Comparison of ENCODE assay signal across 14 mouse cellular contexts in the genomic region with DNA sequence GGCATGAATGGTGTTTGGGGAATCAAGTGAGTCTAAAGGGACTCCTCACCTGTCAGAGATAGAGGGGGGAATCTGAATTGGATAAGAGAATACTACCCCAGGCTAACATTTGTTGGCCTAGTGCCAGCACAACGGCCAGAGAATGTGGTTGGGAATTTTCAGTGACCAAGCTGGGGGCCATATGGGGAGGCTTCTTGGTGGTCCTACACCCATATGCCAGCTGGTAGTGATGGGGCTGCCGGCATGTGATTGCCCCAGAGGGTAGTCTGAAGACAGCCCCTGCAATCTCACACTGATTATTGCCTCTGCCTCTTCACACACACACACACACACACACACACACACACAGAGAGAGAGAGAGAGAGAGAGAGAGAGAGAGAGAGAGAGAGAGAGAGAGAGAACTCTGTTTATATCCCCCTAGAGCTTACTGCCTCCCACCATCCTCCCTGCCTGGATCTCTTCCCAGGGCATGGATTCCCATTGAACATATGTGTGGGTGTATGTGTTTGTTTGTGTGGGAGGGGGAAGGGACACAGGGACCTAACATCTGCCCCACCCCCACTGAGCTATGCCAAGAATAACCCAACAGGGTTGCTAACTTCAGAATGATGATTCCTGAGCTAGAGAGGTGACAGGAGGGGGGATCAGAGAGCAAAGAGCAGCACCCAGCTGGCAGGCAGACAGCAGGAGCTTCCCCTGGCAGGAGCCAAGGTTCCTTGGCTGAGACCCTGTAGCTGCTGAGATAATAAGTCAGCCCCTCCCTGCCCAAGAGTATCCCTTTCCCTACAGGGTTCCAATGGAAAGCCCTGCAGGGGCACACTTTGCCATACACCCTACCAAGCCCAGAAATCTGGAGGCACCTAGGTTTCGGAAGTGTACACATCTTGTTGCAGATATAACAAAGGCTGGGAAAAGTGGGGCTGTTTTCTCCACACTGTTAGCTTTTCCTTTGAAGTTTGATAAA. TPM values are rescaled to one million over a fixed set of nuclear protein-coding genes. Genes with fewer than 3 reads are reported as not detected.
DNase-seq lines count a peak whose midpoint lies in the region; ATAC-seq and TF ChIP-seq lines count a peak whose summit lies in the region.
"Had no signal": no experiment of that assay in that cellular context is flagged by ENCODE, and none has a peak within 500 bp of the region (broad histone marks: within the 10 kb centered on the region; RNA-seq: fewer than 3 reads in every experiment).

No protein-coding gene starts in this region.

- intact Hi-C loops in left cerebral cortex, postnatal 4 days (cut with DNase I) = loop anchor here (10.0 kb wide), 1 partner anchor 497 kb away; no protein-coding TSS in a partner anchor

- no peak overlapping the region for H3K9ac ChIP-seq in hindbrain, embryonic 16.5 days (ENCODE audit: low read depth, low read length)
- H3K9ac ChIP-seq: heart, embryonic 15.5 days had no signal

- no peak overlapping the region for H3K4me3 ChIP-seq in hindbrain, embryonic 16.5 days (ENCODE audit: low read length)
- no peak overlapping the region for H3K4me3 ChIP-seq in cerebellum, adult 2 months (replicated peaks; ENCODE audit: insufficient read depth, low read depth, low read length)
- H3K4me3 ChIP-seq: heart, embryonic 15.5 days had no signal

- TF ChIP-seq CTCF in brain, embryonic 14.5 days (IDR thresholded peaks at IDR 0.05; ENCODE audit: borderline replicate concordance, extremely low read depth, insufficient read depth, insufficient read length) = no peak
- TF ChIP-seq CTCF in cerebellum, adult 2 months (IDR thresholded peaks at IDR 0.05; ENCODE audit: borderline replicate concordance, insufficient read depth, low read depth, low read length) = no peak

- DNase-seq in heart, adult 11 months = peak; percentile 84
- DNase-seq in heart, adult 9 months (ENCODE audit: low spot score in 2 of 2) = no peak
- peak; percentile 61 for DNase-seq in left cerebral cortex, postnatal 4 days
- no peak for DNase-seq in left cerebral cortex, adult 8-10 months (ENCODE audit: low spot score in 2 of 2)
- peak; percentile 88 for DNase-seq in brain, embryonic 14.5 days (ENCODE audit: low read depth)
- no peak for DNase-seq in cerebellum, adult 2 months
- no peak for DNase-seq in MN1 (ENCODE audit: low spot score)
- DNase-seq: adrenal gland, postnatal 10 days; B cell, adult 2 months; cerebellum, adult 18-20 months; liver had no signal

- whole genome bisulfite sequencing in hindbrain, embryonic 16.5 days = 23% methylated on average over 3 of the region's 3 CpGs
- WGBS in cerebellum, adult 2 months = 27% methylated on average over 3 of the region's 3 CpGs

- no peaks in the 10 kb centered on the region for H3K36me3 ChIP-seq in hindbrain, embryonic 16.5 days (ENCODE audit: control insufficient read depth, insufficient read depth, low read length)
- H3K36me3 ChIP-seq: heart, embryonic 15.5 days had no signal

- TF ChIP-seq POLR2A in brain, embryonic 14.5 days (IDR thresholded peaks at IDR 0.05; ENCODE audit: borderline replicate concordance, extremely low read depth, insufficient read depth, insufficient read length, poor library complexity, severe bottlenecking) = no peak
- TF ChIP-seq POLR2A in cerebellum, adult 2 months (IDR thresholded peaks at IDR 0.05; ENCODE audit: borderline replicate concordance, insufficient read depth, low read length) = no peak

- no peaks in the 10 kb centered on the region for H3K9me3 ChIP-seq in hindbrain, embryonic 16.5 days (ENCODE audit: control insufficient read depth, low read length)
- H3K9me3 ChIP-seq: heart, embryonic 15.5 days had no signal

- H3K4me2 ChIP-seq in hindbrain, embryonic 16.5 days (ENCODE audit: low read length) = no peak overlapping the region
- H3K4me2 ChIP-seq: heart, embryonic 15.5 days had no signal

- peak; percentile 48 for ATAC-seq in hindbrain, embryonic 16.5 days

- H3K27ac ChIP-seq in hindbrain, embryonic 16.5 days (ENCODE audit: low read depth, low read length) = no peak overlapping the region
- no peak overlapping the region for H3K27ac ChIP-seq in cerebellum, adult 2 months (ENCODE audit: insufficient read depth, low read length)
- H3K27ac ChIP-seq: heart, embryonic 15.5 days; kidney, postnatal 0 days had no signal

- peaks cover under 1% of the 10 kb centered on the region for H3K4me1 ChIP-seq in hindbrain, embryonic 16.5 days (ENCODE audit: control insufficient read depth, insufficient read depth, low read depth, low read length)
- H3K4me1 ChIP-seq in cerebellum, adult 2 months (ENCODE audit: control insufficient read depth, insufficient read depth, low read length) = peaks cover 3% of the 10 kb centered on the region; the same call in 1 of the 2 replicates

- peaks cover 16% of the 10 kb centered on the region for H3K27me3 ChIP-seq in hindbrain, embryonic 16.5 days (replicated peaks; ENCODE audit: control insufficient read depth, insufficient read depth, low read length)
- peaks cover 2% of the 10 kb centered on the region; the same call in 1 of the 2 replicates for H3K27me3 ChIP-seq in cerebellum, adult 2 months (ENCODE audit: control insufficient read depth, insufficient read depth, low read length)

RNA-seq across cellular contexts. Expression of a gene that starts 5.0 kb away (rescaled TPM):
- total RNA-seq in left cerebral cortex, postnatal 4 days (2021) = 1 to 10 TPM; 6.1 to 6.6 TPM
- total RNA-seq in left cerebral cortex, adult 8-10 months (2022) = 10 to 100 TPM; 11.7 to 19.2 (median 15.1) TPM
- polyA plus RNA-seq in brain, embryonic 14.5 days (2012; rRNA removed) = 33.5 and 41.6 TPM in 2 replicates
- 7.3 and 12.1 TPM in 2 replicates for polyA plus RNA-seq in hindbrain, embryonic 16.5 days (2015; fragmentation: Nextera tagmentation; extraction: Ambion mirVana)
- polyA plus RNA-seq in cerebellum, adult 2 months (2012; rRNA removed) = 1.3 and 1.4 TPM in 2 replicates

RNA-seq across cellular contexts. Expression of a gene that starts 36.4 kb away (rescaled TPM):
- total RNA-seq in left cerebral cortex, postnatal 4 days (2021) = 1 to 10 TPM; 6.5 to 7.4 TPM
- total RNA-seq in left cerebral cortex, adult 8-10 months (2022) = 1 to 10 TPM; 6.4 to 8.2 (median 6.6) TPM
- polyA plus RNA-seq in brain, embryonic 14.5 days (2012; rRNA removed) = 4.8 and 7.2 TPM in 2 replicates
- 5.5 and 8.6 TPM in 2 replicates for polyA plus RNA-seq in hindbrain, embryonic 16.5 days (2015; fragmentation: Nextera tagmentation; extraction: Ambion mirVana)
- 5.7 and 5.9 TPM in 2 replicates for polyA plus RNA-seq in cerebellum, adult 2 months (2012; rRNA removed)

RNA-seq across cellular contexts. Expression of a gene that starts 51.1 kb away (rescaled TPM):
- 10 to 100 TPM; 45.4 to 56.0 TPM for total RNA-seq in left cerebral cortex, postnatal 4 days (2021)
- total RNA-seq in left cerebral cortex, adult 8-10 months (2022) = 10 to 100 TPM; 19.8 to 24.6 (median 22.9) TPM
- 65.0 and 72.6 TPM in 2 replicates for polyA plus RNA-seq in brain, embryonic 14.5 days (2012; rRNA removed)
- polyA plus RNA-seq in hindbrain, embryonic 16.5 days (2015; fragmentation: Nextera tagmentation; extraction: Ambion mirVana) = 24.4 and 28.9 TPM in 2 replicates
- polyA plus RNA-seq in cerebellum, adult 2 months (2012; rRNA removed) = 40.6 and 40.7 TPM in 2 replicates

Comparison
In these comparisons a context has a peak if more than half of its experiments do, and no peak if none do; other contexts are left out.
1. DNase-seq: peak in heart, adult 11 months (single experiment), left cerebral cortex, postnatal 4 days (single experiment) and brain, embryonic 14.5 days (single experiment); none in heart, adult 9 months (0 of 2), left cerebral cortex, adult 8-10 months (0 of 2), cerebellum, adult 2 months (0 of 2) and MN1 (single experiment).